Mouse (Mus musculus): ENCODE results near the gene Cryzl2.

GRCm38 (mm10) chr1:157446325-157446724 lies 12.1 kb upstream of the Cryzl2 start:
- TF ChIP-seq CTCF (IDR thresholded peaks at IDR 0.05; ENCODE audit: extremely low read depth, insufficient read depth, low read length) (peak; percentile 51), POLR2A (IDR thresholded peaks at IDR 0.05; ENCODE audit: extremely low read depth, insufficient read depth, low read length) (no peak)

Measured in cortical plate, adult 2 months (tissue).